Mouse (Mus musculus) hindbrain, embryonic 16.5 days (tissue): ENCODE measurements around the gene Tmem11. TPM values are rescaled to one million over a fixed set of nuclear protein-coding genes. Genes with fewer than 3 reads are reported as not detected.
A peak's percentile ranks its signal among the peaks of the same experiment; 100 is the strongest.
"Not testable (repeated sequence)": the region's sequence is repeated elsewhere in the genome, so short reads cannot be mapped to it uniquely, and the experiment has no call there.

Experiments
- ATAC-seq: fragments of 200-750 bp; cut with Nextera tagmentation; 2 replicates; pipeline ENCODE4 v1.8.0; 2017; ENCODE audit warnings: moderate TSS enrichment, moderate library complexity
- H3K27ac ChIP-seq: fragments of 300-500 bp; sonication (generic); 2 replicates; pipeline ENCODE4 v1.5.1; 2014; ENCODE audit warnings: low read depth, mild to moderate bottlenecking, control low read depth, low read length, moderate library complexity
- H3K27me3 ChIP-seq: fragments of 300-500 bp; sonication (generic); replicated peaks from 2 replicates; pipeline ENCODE4 v1.6.1; 2014; ENCODE audit warnings: low read length; ENCODE audit not compliant: control insufficient read depth, insufficient read depth
- H3K36me3 ChIP-seq: fragments of 300-500 bp; sonication (generic); 2 replicates; pipeline ENCODE4 v1.6.1; 2014; ENCODE audit warnings: mild to moderate bottlenecking, low read length, moderate library complexity, mixed read lengths; ENCODE audit not compliant: control insufficient read depth, insufficient read depth
- H3K4me1 ChIP-seq: fragments of 300-500 bp; sonication (generic); 2 replicates; pipeline ENCODE4 v1.6.1; 2014; ENCODE audit warnings: low read depth, low read length; ENCODE audit not compliant: control insufficient read depth, insufficient read depth
- H3K4me2 ChIP-seq: fragments of 300-500 bp; sonication (generic); 2 replicates; pipeline ENCODE4 v1.6.1; 2014; ENCODE audit warnings: mild to moderate bottlenecking, low read length, control low read depth, moderate library complexity
- H3K4me3 ChIP-seq: fragments of 300-500 bp; sonication (generic); 2 replicates; pipeline ENCODE4 v1.5.1; 2014; ENCODE audit warnings: mild to moderate bottlenecking, low read length, control low read depth, moderate library complexity
- H3K9ac ChIP-seq: fragments of 300-500 bp; sonication (generic); 2 replicates; pipeline ENCODE4 v1.6.1; 2014; ENCODE audit warnings: low read depth, mild to moderate bottlenecking, control low read depth, low read length, moderate library complexity
- H3K9me3 ChIP-seq: fragments of 300-500 bp; sonication (generic); 2 replicates; pipeline ENCODE4 v1.6.1; 2014; ENCODE audit warnings: mild to moderate bottlenecking, low read length, moderate library complexity; ENCODE audit not compliant: control insufficient read depth
- WGBS: fragments of 180-500 bp; shearing (Covaris S2); extraction: QIAGEN DNeasy Blood & Tissue Kit; methylation state at CpG from one replicate; pipeline ENCODE4 v1.1.7; 2014; 5-methylcytosine and 5-hydroxymethylcytosine counted together
- polyA plus RNA-seq: library from polyadenylated mRNA; unstranded; fragments of >200 nt; fragmentation: Nextera tagmentation; extraction: Ambion mirVana; gene quantifications from 2 replicates; pipeline ENCODE4 v1.2.1, GENCODE M21; 2015

The Tmem11 gene
- polyA plus RNA-seq, 1 experiment from 2014 or later, result 62.1 TPM

- no peaks in the 10 kb centered on the region for H3K36me3 ChIP-seq
- WGBS, result 38% methylated on average over 4 of the region's 4 CpGs
- no peaks in the 10 kb centered on the region for H3K9me3 ChIP-seq
- H3K27me3 ChIP-seq, result no peaks in the 10 kb centered on the region
- ATAC-seq, result no peak
- H3K9ac ChIP-seq, result no peak overlapping the region
- no peak overlapping the region for H3K4me2 ChIP-seq
- H3K27ac ChIP-seq, result no peak overlapping the region
- H3K4me3 ChIP-seq, result no peak overlapping the region
- no peaks in the 10 kb centered on the region for H3K4me1 ChIP-seq
These were observed 16.8 kb upstream of the Tmem11 start for GRCm38 (mm10) chr11:60895915-60896314.

DNA sequence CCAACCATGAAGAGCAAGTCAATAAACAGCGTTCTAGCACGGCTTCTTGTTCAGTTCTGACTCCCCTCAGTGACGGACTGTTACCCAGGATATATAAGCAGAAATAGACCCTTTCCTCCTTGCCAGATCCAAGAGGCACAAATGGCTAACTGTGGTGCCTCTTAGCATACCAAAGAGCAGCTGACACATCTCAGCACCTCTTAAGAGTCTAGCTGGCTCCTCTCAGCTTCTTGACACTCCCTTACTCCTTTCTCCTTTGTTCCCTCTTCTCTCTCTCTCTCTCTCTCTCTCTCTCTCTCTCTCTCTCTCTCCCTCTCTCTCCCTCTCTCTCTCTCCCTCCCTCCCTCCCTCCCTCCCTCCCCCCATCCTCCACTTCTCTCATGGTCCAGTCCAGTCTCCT, 11.7 kb upstream of the Tmem11 start:
- Histone ChIP-seq H3K9me3 (no peaks in the 10 kb centered on the region), H3K4me2 (no peak overlapping the region), H3K27ac (no peak overlapping the region), H3K4me1 (no peaks in the 10 kb centered on the region), H3K9ac (no peak overlapping the region), H3K4me3 (no peak overlapping the region), H3K36me3 (no peaks in the 10 kb centered on the region), H3K27me3 (no peaks in the 10 kb centered on the region)
- ATAC-seq, result no peak
- 57% methylated on average over 3 of the region's 3 CpGs for WGBS

- no peaks in the 10 kb centered on the region for H3K9me3 ChIP-seq
- no peak overlapping the region for H3K27ac ChIP-seq
- no peak for ATAC-seq
- H3K9ac ChIP-seq, result no peak overlapping the region
- no peaks in the 10 kb centered on the region for H3K4me1 ChIP-seq
- no peak overlapping the region for H3K4me2 ChIP-seq
- no peaks in the 10 kb centered on the region for H3K36me3 ChIP-seq
- no peaks in the 10 kb centered on the region for H3K27me3 ChIP-seq
- no peak overlapping the region for H3K4me3 ChIP-seq
- 79% methylated on average over 6 of the region's 6 CpGs for WGBS
These were observed 11.2 kb upstream of the Tmem11 start for GRCm38 (mm10) chr11:60890286-60890685.

DNA sequence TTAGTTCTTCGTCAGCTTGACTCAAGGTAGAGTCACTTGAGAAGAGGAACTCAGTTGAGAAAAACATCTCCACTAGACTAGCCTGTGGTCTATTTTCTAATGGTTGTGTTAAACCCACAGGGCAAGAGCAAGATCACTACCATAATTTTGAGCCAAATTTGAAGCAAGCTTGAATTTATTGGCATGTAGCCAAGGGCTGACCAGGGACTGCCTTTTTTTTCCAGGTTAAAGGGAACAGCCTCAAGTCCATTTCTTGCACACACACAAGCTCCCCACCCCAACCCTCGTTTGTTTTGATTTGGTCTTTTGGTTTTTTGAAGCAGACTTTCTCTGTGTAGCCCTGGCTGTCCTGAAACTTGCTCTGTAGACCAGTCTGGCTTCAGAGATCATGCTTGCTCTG, 10.8 kb upstream of the Tmem11 start:
- H3K4me1 ChIP-seq, result no peaks in the 10 kb centered on the region
- no peaks in the 10 kb centered on the region for H3K9me3 ChIP-seq
- H3K4me2 ChIP-seq, result no peak overlapping the region
- H3K4me3 ChIP-seq, result no peak overlapping the region
- H3K9ac ChIP-seq, result no peak overlapping the region
- no peaks in the 10 kb centered on the region for H3K36me3 ChIP-seq
- no peaks in the 10 kb centered on the region for H3K27me3 ChIP-seq
- no peak overlapping the region for H3K27ac ChIP-seq
- WGBS, result 72% methylated on average over 2 of the region's 2 CpGs
- ATAC-seq, result no peak

GRCm38 (mm10) chr11:60886986-60887385, 7.9 kb upstream of the Tmem11 start:
- ATAC-seq, H3K4me3 ChIP-seq, H3K36me3 ChIP-seq, H3K27me3 ChIP-seq, H3K4me1 ChIP-seq, H3K9me3 ChIP-seq, H3K9ac ChIP-seq, H3K4me2 ChIP-seq, H3K27ac ChIP-seq: not testable (repeated sequence)
- 86% methylated on average over 2 of the region's 3 CpGs for WGBS

- Histone ChIP-seq H3K9ac (no peak overlapping the region), H3K27ac (no peak overlapping the region), H3K36me3 (no peaks in the 10 kb centered on the region), H3K4me3 (no peak overlapping the region), H3K4me1 (peaks cover 4% of the 10 kb centered on the region), H3K27me3 (no peaks in the 10 kb centered on the region), H3K4me2 (no peak overlapping the region), H3K9me3 (no peaks in the 10 kb centered on the region)
- WGBS, result 81% methylated on average over 3 of the region's 3 CpGs
- ATAC-seq, result no peak
These were observed 3.3 kb upstream of the Tmem11 start for GRCm38 (mm10) chr11:60882386-60882785.

DNA sequence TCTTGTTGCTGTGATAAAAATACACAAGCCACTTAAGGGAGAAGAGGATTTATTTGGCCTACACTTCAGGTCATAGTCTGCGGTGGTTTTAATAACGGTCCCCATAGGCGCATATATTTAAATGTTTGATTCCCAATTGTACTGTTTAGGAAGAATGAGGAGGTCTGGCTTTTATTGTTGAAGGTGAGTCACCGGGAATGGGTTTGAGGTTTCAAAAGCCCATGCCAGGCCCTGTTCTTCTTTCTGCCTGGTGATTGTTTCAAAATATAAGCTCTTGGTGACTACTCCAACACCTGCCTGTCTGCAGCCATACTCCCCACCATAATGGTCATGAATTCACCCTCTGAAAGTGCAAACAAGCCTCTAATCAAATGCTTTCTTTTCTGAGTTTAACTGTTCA, 1.5 kb upstream of the Tmem11 start:
- no peak overlapping the region for H3K27ac ChIP-seq
- H3K4me1 ChIP-seq, result peaks cover 13% of the 10 kb centered on the region
- WGBS, result 94% methylated on average over 4 of the region's 4 CpGs
- H3K9me3 ChIP-seq, result no peaks in the 10 kb centered on the region
- no peak for ATAC-seq
- H3K4me3 ChIP-seq, result no peak overlapping the region
- H3K9ac ChIP-seq, result no peak overlapping the region
- H3K4me2 ChIP-seq, result no peak overlapping the region
- H3K27me3 ChIP-seq, result no peaks in the 10 kb centered on the region
- H3K36me3 ChIP-seq, result no peaks in the 10 kb centered on the region

DNA sequence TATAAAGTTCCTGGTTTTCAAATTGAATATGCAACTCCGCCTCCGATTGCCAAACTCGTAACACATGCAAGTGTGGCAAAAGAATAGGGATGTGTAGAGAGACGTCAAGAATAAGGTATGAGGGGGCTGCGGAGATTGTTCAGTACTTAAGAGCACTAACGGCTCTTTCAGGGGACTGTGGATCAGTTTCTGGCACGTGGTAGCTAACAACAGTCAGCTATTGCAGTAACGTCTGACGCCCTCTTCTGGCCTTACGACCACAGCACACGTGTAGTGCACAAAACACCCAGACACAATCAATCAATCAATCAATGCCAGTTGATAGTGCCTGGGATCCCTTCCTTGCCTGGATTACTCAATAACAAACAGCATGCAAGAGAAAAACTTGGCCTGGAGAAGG, 351 bp upstream of the Tmem11 start:
- Histone ChIP-seq H3K4me2 (peak overlapping the region; percentile 80), H3K27ac (peak overlapping the region; percentile 88), H3K9ac (peak overlapping the region; percentile 73), H3K4me1 (peaks cover 14% of the 10 kb centered on the region), H3K36me3 (no peaks in the 10 kb centered on the region), H3K4me3 (peak overlapping the region; percentile 99), H3K9me3 (no peaks in the 10 kb centered on the region), H3K27me3 (no peaks in the 10 kb centered on the region)
- no peak for ATAC-seq
- 2% methylated on average over 11 of the region's 11 CpGs for WGBS

- ATAC-seq, result peak; percentile 77
- Histone ChIP-seq H3K4me2 (peak overlapping the region; percentile 78), H3K9me3 (no peaks in the 10 kb centered on the region), H3K27ac (peak overlapping the region; percentile 93), H3K9ac (peak overlapping the region; percentile 96), H3K4me1 (peaks cover 16% of the 10 kb centered on the region), H3K36me3 (no peaks in the 10 kb centered on the region), H3K4me3 (peak overlapping the region; percentile 99), H3K27me3 (no peaks in the 10 kb centered on the region)
- under 1% methylated on average over 42 of the region's 52 CpGs for whole genome bisulfite sequencing
These were observed 938 bp downstream of the Tmem11 start for GRCm38 (mm10) chr11:60878056-60878612.

GRCm38 (mm10) chr11:60873101-60873500, 6.0 kb downstream of the Tmem11 start:
- no peak overlapping the region for H3K27ac ChIP-seq
- H3K9ac ChIP-seq, result no peak overlapping the region
- H3K27me3 ChIP-seq, result no peaks in the 10 kb centered on the region
- no peaks in the 10 kb centered on the region for H3K36me3 ChIP-seq
- WGBS, result 94% methylated on average over 6 of the region's 6 CpGs
- H3K4me1 ChIP-seq, result peaks cover 16% of the 10 kb centered on the region
- no peaks in the 10 kb centered on the region for H3K9me3 ChIP-seq
- no peak for ATAC-seq
- H3K4me3 ChIP-seq, result no peak overlapping the region
- no peak overlapping the region for H3K4me2 ChIP-seq
